Mouse (Mus musculus) T-cell, adult 2 months (primary cell): Measurements from ENCODE around the gene Hic2.
A peak's percentile ranks its signal among the peaks of the same experiment; 100 is the strongest.

Experiments
- DNase-seq: peaks from one replicate; pipeline ENCODE4 v3.0.0; 2022; ENCODE audit warnings: low spot score

Hic2 gene

DNA sequence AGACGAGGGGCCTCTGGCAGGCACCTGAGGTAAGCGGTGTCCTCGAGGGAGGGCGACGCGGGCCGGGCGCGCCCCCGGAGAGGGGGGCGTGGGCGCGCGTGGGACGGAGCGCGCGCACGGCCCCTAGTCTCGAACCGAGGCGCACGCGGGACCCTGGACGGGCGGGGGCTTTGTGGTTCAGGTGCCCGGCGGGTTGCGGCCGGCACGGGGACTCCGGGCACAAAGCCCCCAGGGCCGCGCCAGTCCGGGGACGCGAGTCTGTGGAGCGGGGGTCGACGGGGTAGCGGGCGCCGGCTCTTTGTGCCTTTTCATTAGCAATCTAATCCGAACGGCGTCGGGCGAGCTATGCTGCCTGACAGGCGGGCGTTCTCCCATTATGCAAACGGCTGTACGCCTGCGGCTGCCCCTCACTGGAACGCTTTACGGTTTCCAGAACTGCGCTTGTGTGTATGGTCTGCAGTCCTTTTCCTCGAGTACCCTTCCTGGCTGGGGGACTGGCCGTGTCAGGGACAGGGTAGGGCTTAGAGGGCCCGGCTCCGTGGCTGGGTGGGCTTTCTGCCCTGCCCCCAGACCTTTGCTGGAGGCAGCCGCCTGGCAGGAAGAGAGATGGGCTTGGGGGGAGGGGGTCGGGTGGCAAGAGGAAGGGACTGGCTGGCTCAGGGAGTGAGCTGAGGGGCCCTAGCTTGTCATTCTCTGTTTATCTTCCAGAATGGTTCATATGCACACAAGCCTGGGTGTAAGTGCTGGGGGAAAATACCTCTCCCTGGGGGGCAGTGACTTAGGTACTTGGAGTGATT lies 528 bp downstream of the Hic2 start:
- peak; percentile 26 for DNase-seq

DNA sequence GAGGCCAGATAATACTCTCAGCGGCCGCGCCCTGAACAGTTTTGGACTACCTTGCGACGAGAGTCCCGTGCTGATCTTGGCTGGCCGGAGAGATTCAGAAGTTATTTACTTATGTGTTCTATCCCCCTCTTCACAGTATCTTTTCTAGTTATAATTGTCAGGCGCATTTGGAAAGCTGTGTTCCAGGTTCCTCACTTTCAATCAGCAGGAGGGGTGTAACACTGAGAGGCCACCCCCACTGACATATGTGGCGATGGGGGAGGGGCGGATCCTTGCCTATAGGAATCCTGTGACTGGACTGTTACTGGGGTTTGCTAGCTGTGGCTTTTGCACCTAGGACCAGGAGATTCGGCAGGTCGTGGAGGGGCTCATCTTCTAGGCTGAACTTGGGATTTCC lies 1.1 kb downstream of the Hic2 start:
- DNase-seq = no peak

DNA sequence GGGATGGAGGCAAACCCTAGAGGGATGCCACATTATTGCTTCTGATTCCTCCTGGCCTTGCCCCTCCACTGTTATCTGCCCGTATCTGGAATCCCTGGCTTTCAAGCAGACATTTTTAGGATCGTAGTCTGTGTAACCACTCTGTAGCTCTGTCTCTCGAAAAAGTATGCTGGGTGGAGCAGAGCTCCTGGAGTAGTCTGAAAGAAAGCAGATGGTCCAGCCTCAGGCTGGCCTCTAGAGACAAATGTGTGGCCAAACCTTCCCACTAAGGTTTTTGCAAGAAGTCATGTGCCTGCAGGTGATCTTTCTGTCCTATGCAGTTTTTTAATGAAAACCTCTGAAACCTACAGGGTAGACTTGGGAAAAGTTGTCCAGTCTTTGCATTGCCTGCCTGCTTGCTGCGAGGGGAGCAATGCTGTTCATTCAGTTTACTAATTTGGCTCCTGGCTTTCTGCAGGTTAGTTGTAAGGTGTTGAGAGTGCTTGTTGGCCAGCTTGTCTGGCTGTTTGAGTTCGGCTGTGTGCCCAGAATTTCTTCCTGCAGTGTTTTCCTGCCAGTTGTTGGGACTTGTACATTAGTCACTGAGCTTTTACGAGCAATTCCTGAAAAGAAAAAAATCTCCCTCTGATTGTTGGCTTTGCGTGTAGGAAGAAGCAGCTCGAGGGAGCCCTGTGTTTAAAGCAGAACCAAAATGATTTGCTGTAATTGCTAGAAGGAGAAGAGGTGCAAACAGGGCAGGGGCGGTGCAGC lies 1.7 kb downstream of the Hic2 start:
- no peak for DNase-seq

DNA sequence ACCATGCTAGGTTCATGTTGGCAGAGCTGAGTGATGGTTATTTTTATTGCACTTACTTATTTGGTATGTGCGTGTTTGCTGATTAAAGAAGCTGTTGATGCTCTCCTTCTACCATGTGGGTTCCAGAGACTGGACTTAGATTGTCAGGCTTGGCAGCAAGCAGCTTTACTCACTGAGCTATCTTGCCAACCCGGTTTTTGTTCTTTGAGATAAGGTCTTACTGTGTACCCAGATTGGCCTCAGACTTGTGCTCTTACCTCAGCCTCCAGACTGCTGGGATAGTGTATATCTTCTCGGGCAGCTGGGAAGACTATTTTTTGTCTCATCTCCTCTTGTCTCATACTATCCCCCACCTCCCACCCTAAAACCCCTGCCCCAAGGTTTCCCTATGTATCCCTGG lies 4.3 kb downstream of the Hic2 start:
- DNase-seq = no peak

DNA sequence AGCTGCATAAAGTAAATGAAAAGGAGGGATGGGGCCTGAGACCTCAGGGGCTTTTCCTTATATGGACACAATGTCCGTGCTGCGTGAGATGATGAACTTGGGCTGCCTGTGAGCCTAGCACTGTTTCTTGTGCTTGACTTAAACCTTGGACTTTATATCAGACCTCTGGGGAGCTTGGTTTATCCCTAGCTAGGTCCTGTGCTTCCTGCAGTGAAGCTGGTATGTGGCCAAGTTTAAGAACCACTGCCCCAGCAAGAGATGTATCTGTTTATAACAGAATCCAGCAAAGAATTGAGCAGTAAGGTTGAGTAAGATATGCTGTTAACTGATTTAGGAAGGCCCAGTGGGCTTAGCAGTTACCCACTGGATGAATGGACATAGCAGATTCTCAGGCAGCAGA lies 6.0 kb downstream of the Hic2 start:
- no peak for DNase-seq

DNA sequence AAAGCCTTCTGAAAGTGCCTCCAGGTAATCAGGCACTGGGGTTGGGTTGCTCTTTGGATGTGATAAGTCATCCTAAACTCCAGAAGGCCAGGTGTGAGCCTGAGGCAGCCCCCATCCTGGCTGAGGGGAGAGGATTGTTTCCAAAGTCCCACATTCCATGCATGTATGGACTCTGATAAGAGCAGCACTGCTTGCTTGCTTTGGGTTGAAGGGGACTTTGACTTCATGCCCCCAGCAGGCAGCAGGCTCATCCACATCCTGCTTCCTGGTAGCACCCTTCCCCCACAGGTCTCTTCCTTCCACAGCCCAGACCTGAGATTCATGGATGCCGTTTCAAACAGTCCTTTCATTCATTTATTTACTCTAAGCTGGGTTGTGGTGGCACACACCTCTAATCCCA lies 10.4 kb downstream of the Hic2 start:
- no peak for DNase-seq

DNA sequence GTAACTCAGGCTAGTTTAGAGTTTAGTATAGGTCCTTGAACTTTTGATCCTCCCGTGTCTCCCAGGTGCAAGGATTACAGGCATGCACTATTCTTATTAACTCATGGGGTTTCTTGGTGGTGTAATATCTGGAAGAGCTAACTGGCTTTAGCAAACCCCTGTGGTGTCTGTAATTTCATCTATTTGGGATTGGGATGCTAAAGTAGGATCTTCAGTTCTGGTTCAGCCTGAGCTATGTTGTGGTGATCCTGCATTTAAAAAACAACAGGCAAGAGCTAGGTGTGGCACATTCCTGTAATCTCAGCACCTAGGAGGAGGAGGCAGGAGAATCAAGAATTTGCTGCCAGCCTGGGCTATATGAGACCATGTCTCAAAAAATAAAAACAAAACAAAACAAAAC lies 11.6 kb downstream of the Hic2 start:
- DNase-seq = no peak

DNA sequence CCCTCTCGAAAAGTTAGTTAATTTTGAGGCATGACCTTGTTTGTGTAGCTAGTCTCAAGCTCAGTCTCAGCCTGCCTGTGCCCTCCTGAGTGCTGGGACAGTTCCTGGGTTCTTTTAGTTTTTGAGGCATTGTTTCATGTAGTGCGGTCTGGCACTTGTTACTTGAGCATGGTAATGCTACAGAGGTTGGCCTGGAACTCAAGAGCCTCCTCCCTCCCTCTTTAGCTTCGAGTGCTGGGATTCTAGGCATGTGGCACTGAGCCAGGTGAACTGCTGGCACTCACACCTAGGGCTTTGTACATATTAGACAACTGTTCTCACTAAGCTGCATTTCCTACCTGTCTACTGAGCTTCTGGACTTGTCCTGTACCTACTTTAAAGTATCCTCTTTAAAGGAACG lies 14.4 kb downstream of the Hic2 start:
- DNase-seq = no peak

DNA sequence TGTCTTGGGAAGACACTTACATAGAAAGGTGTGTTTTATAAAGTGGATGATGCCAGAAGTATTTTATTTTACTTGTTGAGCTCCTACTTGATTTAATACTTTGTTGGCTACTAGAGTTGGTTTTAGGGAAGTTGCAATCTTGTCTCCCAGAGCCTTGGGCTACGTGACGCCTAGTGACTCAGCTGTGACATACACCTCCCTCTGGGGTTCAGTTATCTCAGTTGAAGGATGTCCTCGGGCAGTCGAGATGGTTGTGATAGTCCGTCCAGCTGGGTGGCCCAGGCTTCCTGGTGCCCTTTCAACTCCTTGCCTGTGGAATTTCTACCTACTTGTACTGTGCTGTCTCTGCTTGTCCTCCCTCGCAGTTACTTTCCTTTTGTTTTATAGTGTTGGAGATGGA lies 15.8 kb downstream of the Hic2 start:
- no peak for DNase-seq

DNA sequence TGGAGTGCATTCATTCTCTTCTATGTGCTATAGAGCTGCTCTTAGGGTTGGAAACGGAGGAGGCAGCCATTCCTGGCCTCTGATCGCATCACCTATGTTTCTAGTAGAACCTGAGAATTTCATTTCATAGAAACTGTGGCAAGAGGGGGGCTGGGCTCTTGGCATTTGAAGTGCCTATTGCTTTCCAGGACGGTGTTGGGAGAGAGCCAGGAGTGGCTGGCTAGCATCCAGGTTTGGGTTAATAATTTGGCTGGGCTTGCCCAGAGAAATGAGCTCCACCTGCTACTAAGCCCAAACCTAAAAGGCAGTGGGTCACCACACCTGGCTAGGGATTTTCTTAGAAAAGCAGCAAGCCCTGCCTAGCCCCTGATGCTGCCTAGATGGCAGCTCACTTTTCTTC lies 18.2 kb downstream of the Hic2 start:
- no peak for DNase-seq

DNA sequence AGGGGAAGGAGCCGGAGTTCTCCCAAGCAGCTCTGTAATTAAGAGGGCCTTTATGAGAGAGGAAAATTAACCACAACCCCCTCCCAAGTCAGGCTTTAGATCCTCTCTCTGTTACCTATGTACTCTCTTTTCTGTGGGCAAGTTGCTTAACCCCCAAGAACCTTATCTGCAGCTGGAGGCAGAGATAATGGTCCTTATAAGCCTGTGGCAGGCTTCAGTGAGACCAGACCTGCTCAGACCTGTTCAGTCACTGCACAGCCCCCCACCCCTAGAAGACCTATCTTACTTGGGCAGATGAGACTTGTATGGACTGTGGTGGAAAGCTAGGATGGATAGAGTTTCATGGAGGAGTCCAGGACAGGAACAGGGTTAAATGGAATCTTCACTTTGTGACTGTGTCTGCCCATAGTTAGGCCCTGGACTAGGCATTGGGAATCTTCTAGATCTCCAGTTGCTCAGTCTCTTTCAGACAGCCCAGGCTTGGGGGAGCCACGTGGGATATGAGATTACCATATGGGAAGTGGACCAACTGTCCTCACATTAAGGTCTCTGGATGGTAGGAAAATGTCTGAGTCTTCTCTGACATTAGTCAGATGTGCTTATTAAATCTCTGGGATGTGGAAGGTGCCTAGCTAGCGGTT lies 18.8 kb downstream of the Hic2 start:
- DNase-seq = no peak

DNA sequence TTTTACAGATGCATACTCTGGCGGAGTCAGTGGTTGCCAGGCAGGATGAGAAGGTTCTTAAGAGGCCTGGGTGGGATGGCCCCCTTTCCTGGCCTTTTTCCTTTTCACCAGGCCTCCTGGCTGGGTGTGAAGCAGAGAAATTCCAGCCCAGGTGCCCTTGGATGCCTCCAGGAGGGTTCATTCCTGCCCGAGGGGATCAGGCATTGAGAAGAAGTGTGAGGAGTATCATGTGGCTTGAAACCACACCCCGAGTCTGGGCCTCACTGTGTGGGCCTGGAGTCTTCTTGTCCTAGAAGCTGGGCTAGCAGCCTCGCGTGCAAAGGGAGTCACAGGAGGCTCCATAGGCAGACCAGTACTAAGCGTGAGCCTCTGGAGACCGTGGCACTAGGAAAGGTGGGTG lies 19.5 kb downstream of the Hic2 start:
- DNase-seq = no peak

DNA sequence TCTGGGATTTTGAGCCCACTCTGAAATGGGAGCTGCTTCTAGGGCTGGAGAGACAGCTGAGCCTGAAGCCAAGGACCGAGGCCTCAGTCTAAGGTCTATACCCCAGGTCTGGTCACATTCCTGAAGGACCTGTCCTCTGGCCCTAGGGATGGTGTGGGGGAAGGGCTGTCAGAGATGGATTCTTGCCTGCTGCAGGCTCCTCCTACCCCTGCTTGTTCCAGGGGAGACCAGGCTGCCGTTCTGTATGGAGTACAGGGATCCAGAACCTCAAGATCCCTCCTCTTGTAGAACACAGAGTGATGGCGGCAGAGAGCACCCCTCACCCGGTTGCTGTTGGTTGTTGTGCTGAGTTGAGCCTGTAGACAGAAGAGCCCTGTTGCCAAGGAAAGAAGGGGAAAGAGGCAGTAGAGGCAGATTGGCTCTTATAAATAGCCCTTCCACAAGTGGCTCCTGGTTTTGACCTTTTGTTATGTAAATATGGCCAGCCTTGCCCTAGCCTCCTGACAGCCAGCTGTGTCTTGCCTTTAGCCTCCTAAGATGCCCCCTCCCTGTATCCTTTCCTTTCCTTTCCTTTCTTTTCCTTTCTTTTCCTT lies 20.7 kb downstream of the Hic2 start:
- no peak for DNase-seq

DNA sequence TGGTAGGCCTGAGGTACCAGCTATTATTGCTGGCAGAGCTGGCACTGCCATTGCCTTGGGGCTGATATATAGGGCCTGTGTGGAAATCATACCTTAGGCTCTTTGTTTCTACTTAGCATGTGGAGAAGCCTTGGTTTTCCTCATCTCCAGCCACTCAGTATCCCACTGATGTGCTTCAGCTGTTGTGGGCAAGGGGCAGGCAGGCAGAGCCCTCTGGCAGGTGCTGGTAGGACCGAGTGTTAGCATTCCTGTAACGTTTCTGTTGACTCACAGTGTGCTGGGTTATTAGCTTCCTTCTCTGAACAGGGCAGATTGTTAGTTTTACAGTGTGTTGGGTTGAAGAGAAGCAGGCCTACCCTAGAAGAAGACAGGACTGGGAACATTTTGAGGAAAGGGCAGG lies 21.9 kb downstream of the Hic2 start:
- no peak for DNase-seq

DNA sequence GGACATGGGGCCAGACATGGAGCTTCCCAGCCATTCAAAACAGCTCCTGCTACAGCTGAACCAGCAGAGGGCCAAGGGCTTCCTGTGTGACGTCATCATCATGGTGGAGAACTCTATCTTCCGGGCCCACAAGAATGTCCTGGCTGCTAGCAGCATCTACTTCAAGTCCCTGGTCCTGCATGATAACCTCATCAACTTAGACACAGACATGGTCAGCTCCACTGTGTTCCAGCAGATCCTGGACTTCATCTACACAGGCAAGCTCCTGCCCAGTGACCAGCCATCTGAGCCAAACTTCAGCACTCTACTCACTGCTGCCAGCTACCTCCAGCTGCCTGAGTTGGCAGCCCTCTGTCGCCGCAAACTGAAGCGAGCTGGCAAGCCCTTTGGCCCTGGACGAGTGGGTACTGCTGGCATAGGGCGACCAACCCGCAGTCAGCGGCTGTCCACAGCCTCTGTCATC lies 24.0 kb downstream of the Hic2 start:
- no peak for DNase-seq

DNA sequence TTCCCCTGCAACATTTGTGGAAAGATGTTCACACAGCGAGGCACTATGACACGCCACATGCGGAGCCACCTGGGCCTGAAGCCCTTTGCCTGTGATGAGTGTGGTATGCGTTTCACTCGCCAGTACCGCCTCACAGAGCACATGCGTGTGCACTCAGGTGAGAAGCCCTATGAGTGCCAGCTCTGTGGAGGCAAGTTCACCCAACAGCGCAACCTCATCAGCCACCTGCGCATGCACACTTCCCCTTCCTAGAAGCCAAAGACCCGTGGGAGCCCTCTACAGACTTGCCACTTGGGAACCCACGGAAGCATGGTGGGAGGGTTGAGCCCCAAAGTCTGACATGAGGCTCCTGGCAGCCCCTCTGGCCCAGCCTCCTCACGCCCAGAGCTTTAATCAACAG lies 25.5 kb downstream of the Hic2 start:
- no peak for DNase-seq

DNA sequence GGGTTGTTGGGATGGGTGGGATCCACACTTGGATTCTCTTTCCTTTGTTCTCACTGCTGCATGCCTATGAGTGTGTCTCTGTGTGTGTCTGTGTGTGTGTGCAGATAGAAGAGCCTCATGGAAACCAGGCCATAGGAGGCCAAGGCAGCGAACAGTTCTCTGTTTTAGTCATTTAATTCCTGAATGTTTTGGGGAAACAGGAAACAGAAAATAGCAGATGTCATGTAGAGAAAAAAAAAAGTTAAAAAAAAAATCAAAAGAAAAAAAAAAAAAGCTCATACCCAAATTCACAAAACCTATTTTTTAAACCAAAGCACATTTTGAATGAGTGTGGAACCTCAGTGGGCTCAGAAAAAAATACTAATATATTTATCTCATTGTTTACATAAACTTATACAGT lies 28.0 kb downstream of the Hic2 start:
- DNase-seq = no peak

DNA sequence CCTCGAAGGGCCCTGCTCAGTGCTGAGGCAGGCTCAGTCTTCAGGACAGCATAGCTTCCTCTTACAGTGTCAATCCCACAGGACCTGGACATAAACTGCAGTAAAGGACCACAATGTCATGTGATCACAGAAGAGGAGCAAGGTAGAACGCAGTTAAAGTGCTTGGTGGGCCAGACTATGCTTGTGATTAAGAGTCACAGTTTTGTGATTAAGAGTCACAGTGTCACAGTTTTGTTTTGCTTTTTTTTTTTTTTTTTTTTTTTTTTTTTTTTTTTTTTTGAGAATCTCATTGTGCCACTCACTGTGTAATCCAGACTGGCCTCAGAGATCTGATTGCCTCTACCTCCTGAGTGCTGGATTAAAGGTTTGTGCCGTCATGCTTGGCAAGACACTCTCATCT lies 32.7 kb downstream of the Hic2 start:
- DNase-seq = no peak

DNA sequence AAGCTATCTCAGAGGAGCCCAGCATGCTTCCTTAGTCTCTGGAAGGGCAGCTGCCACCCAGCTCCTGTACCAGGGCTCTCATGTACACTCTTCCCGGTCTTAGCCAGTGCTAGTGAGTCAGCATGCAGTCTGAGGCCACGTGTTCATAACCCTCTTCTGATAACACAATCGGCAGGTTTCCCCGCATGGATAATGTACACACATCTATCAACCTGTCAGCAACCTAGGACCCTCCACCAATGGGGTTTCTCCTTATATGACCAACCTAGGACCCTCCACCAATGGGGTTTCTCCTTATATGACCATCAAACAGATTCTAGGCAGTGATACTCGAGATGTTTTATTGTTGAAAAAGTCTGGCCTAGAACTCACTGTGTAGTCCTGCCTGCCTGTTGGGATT lies 34.6 kb downstream of the Hic2 start:
- DNase-seq = no peak

DNA sequence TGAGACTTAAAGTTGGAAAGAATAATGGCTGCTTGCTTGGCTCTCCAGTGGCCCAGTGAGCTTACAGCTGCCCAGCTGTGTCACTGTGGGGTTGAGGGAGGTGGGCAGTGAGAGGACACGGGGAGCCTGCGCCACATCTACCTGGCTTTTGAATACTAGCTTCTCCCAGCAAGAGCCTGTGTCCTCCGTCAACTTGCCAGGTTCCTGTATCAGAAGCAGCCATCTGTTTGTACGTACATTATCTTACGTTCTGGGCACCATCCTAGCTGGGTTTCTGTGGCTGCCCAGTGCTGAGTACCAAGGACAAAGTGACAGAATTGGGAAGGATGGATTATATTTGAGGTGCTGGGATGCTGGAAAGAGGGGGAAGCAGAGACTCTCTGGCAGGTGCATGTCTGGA lies 36.5 kb downstream of the Hic2 start:
- DNase-seq = no peak

DNA sequence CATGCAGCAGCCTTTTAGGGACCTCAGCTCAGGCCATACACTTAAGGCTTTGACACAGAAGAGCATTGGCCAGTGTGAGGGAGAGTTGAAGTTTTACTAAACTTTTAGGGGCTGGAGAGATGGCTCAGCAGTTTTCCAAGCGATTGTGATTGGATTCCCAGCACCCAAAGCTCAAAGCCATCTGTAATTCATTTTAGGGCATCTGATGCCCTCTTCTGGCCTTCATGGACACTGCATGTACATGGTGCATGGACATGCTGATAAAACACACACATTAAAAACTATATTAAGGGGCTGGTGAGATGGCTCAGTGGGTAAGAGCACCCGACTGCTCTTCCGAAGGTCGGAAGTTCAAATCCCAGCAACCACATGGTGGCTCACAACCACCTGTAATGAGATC lies 37.8 kb downstream of the Hic2 start:
- DNase-seq = peak; percentile 40

DNA sequence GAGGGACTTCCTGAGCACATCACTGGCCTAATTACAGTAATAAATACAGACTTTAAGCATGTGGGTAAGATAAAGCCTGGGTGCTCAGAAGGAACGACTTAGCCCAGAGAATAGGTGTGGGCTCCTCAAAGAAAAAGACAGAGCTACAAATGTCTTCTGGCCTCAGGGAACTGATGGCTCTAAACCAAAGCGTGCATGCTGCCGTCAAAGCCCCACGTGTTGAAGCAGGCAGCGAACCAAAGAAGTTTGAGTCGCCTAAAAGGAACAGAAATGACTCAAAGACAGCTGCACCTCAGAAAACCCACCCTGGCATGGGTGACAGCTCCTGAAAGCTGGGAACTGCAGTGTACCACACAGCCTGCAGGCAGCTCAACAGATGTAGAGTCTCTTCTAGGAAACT lies 38.5 kb downstream of the Hic2 start:
- DNase-seq = no peak

DNA sequence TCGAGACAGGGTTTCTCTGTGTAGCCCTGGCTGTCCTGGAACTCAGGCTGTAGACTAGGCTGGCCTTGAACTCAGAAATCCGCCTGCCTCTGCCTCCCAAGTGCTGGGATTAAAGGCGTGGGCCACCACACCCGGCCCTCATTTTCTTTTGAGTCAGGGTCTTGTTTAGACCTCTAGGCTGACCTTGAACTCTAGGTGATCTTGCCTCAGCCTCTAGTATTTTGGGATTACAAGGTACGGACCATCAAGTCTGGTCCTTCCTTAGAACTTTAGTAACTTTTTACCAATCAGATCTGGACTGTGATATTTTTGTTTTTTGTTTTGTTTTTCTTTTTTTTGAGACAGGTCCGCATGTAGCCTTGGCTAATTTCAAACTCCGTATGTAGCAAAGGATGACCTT lies 42.3 kb downstream of the Hic2 start, which contains the start of gene Tmem191c:
Gene Tmem191c, plus strand, starts transcription at position 357 of the 400 bp plus-strand sequence.
- DNase-seq = no peak
